Mouse (Mus musculus) neural tube, embryonic 15.5 days (tissue): ENCODE results near the gene Ciapin1. TPM values are rescaled to one million over a fixed set of nuclear protein-coding genes. Genes with fewer than 3 reads are reported as not detected.
"Not testable (repeated sequence)": the region's sequence is repeated elsewhere in the genome, so short reads cannot be mapped to it uniquely, and the experiment has no call there.

Experiments
- ATAC-seq: fragments of 200-750 bp; cut with Nextera tagmentation; 2 replicates; pipeline ENCODE4 v1.8.0; 2017; ENCODE audit warnings: mild to moderate bottlenecking, moderate TSS enrichment, moderate library complexity; ENCODE audit not compliant: low FRiP score
- H3K27ac ChIP-seq: fragments of 300-500 bp; sonication (generic); replicated peaks from 2 replicates; pipeline ENCODE4 v1.5.1; 2015; ENCODE audit warnings: mild to moderate bottlenecking, inconsistent platforms
- H3K27me3 ChIP-seq: fragments of 300-500 bp; sonication (generic); replicated peaks from 2 replicates; pipeline ENCODE4 v1.6.1; 2015; ENCODE audit warnings: inconsistent platforms
- H3K36me3 ChIP-seq: fragments of 300-500 bp; sonication (generic); 2 replicates; pipeline ENCODE4 v1.6.1; 2015; ENCODE audit warnings: inconsistent platforms
- H3K4me1 ChIP-seq: fragments of 300-500 bp; sonication (generic); 2 replicates; pipeline ENCODE4 v1.6.1; 2015; ENCODE audit warnings: inconsistent platforms
- H3K4me2 ChIP-seq: fragments of 300-500 bp; sonication (generic); 2 replicates; pipeline ENCODE4 v1.6.1; 2015; ENCODE audit warnings: inconsistent platforms, mild to moderate bottlenecking, moderate library complexity
- H3K4me3 ChIP-seq: fragments of 300-500 bp; sonication (generic); replicated peaks from 2 replicates; pipeline ENCODE4 v1.5.1; 2015; ENCODE audit warnings: mild to moderate bottlenecking, inconsistent platforms
- H3K9ac ChIP-seq: fragments of 300-500 bp; sonication (generic); replicated peaks from 2 replicates; pipeline ENCODE4 v1.6.1; 2015; ENCODE audit warnings: mild to moderate bottlenecking, inconsistent platforms
- H3K9me3 ChIP-seq: fragments of 300-500 bp; sonication (generic); replicated peaks from 2 replicates; pipeline ENCODE4 v1.6.1; 2016; ENCODE audit warnings: inconsistent platforms
- WGBS: fragments of 180-500 bp; shearing (Covaris S2); methylation state at CpG from one replicate; pipeline ENCODE4 v1.1.7; 2015; ENCODE audit warnings: mixed read lengths; 5-methylcytosine and 5-hydroxymethylcytosine counted together
- polyA plus RNA-seq: library from polyadenylated mRNA; unstranded; fragments of >200 nt; fragmentation: Nextera tagmentation; extraction: Ambion mirVana; gene quantifications from 2 replicates; pipeline ENCODE4 v1.2.1, GENCODE M21; 2015

The Ciapin1 gene
- polyA plus RNA-seq, 1 experiment from 2014 or later, result 195 TPM

GRCm38 (mm10) chr8:94870474-94871107, 32.4 kb upstream of the Ciapin1 start:
- peak overlapping the region; percentile 76 for H3K9ac ChIP-seq
- peak overlapping the region; percentile 87 for H3K4me2 ChIP-seq
- H3K4me1 ChIP-seq, result peaks cover 63% of the 10 kb centered on the region
- peak overlapping the region; percentile 69 for H3K4me3 ChIP-seq
- no peaks in the 10 kb centered on the region for H3K9me3 ChIP-seq
- H3K27ac ChIP-seq, result peak overlapping the region; percentile 86
- WGBS, result 2% methylated on average over 22 of the region's 22 CpGs
- peaks cover 21% of the 10 kb centered on the region for H3K36me3 ChIP-seq
- peaks cover 19% of the 10 kb centered on the region for H3K27me3 ChIP-seq
- ATAC-seq, result peak; percentile 65

DNA sequence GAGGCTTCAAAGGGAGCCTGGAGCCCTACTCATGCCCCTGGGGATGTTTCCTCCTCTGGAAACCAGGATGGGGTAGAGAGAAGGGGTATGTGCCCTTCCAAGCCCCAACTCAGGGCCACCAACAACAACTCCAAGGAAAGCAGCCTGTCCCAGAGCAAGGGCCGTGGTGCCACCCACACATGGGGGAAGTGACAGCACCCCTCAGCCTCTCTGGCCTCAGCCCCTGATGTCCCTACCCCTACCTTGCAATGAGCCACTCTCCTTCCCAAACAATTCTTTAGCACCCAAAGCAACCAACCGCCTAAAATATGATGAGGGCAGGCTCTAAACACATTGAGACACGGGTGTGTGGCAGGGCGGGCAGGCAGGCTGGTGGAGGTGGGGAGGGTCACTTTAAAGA, 31.8 kb upstream of the Ciapin1 start:
- Histone ChIP-seq H3K27ac (peak overlapping the region; percentile 86), H3K27me3 (peaks cover 17% of the 10 kb centered on the region), H3K4me1 (peaks cover 57% of the 10 kb centered on the region), H3K9me3 (no peaks in the 10 kb centered on the region), H3K4me2 (peak overlapping the region; percentile 87), H3K36me3 (peaks cover 27% of the 10 kb centered on the region), H3K9ac (peak overlapping the region; percentile 76), H3K4me3 (peak overlapping the region; percentile 69)
- WGBS, result 18% methylated on average over 4 of the region's 4 CpGs
- 0 out of 2 replicates have a peak, but pooled peaks have one; percentile 0 for ATAC-seq

- peak overlapping the region; percentile 76 for H3K9ac ChIP-seq
- peaks cover 8% of the 10 kb centered on the region for H3K27me3 ChIP-seq
- H3K4me1 ChIP-seq, result peaks cover 48% of the 10 kb centered on the region
- H3K9me3 ChIP-seq, result no peaks in the 10 kb centered on the region
- H3K4me2 ChIP-seq, result peak overlapping the region; percentile 87
- H3K27ac ChIP-seq, result no peak overlapping the region
- peaks cover 35% of the 10 kb centered on the region for H3K36me3 ChIP-seq
- ATAC-seq, result no peak
- peak overlapping the region; percentile 69 for H3K4me3 ChIP-seq
- WGBS, result 59% methylated on average over 7 of the region's 7 CpGs
Observed at GRCm38 (mm10) chr8:94869146-94869545, 31.0 kb upstream of the Ciapin1 start.

DNA sequence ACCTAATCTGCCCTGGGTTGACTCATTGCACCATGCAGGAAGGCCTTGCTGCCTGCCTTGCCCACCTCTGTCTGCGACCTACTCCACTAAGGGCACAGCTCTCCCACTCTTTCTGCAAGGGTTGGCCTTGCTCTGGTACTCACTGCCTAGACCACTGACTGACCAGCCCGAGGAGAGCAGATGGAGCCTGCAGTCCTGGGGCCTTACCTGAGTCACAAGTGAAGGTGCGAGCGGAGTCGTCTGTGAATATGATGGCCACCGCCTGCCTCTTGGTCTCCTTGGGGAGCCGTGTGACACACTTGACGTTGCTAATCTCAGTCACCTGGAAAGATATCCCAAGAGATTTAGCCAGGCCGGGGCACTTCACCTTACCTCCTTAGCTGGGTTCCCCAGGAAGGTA, 28.8 kb upstream of the Ciapin1 start:
- peaks cover 55% of the 10 kb centered on the region for H3K36me3 ChIP-seq
- no peaks in the 10 kb centered on the region for H3K9me3 ChIP-seq
- no peak overlapping the region for H3K4me2 ChIP-seq
- no peaks in the 10 kb centered on the region for H3K27me3 ChIP-seq
- no peak overlapping the region for H3K9ac ChIP-seq
- 89% methylated on average over 9 of the region's 9 CpGs for WGBS
- no peak overlapping the region for H3K4me3 ChIP-seq
- H3K4me1 ChIP-seq, result peaks cover 41% of the 10 kb centered on the region
- ATAC-seq, result no peak
- H3K27ac ChIP-seq, result no peak overlapping the region

DNA sequence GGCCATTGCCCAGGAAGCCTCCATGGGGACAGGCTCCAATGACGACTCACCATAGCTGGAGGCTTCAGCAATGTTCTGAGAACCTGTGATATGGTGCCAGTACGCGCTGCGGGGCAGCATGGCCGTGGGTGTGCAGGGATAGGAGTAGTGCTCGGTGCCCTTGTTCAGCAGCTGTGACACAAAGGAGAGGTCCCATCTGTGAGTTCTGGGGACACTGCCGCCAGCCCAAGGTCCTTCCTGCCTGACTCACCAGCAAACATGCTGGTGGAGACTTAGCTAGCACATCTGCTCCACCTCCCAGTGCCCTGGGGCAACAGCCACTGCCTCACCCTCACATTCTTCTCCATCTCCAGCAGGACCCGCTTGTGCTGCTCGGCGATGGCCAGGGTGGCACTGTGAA, 27.1 kb upstream of the Ciapin1 start:
- H3K36me3 ChIP-seq, result peaks cover 66% of the 10 kb centered on the region
- no peak overlapping the region for H3K4me2 ChIP-seq
- peaks cover 26% of the 10 kb centered on the region for H3K4me1 ChIP-seq
- H3K9ac ChIP-seq, result no peak overlapping the region
- no peaks in the 10 kb centered on the region for H3K9me3 ChIP-seq
- no peak for ATAC-seq
- no peak overlapping the region for H3K27ac ChIP-seq
- WGBS, result 77% methylated on average over 10 of the region's 10 CpGs
- no peak overlapping the region for H3K4me3 ChIP-seq
- no peaks in the 10 kb centered on the region for H3K27me3 ChIP-seq

DNA sequence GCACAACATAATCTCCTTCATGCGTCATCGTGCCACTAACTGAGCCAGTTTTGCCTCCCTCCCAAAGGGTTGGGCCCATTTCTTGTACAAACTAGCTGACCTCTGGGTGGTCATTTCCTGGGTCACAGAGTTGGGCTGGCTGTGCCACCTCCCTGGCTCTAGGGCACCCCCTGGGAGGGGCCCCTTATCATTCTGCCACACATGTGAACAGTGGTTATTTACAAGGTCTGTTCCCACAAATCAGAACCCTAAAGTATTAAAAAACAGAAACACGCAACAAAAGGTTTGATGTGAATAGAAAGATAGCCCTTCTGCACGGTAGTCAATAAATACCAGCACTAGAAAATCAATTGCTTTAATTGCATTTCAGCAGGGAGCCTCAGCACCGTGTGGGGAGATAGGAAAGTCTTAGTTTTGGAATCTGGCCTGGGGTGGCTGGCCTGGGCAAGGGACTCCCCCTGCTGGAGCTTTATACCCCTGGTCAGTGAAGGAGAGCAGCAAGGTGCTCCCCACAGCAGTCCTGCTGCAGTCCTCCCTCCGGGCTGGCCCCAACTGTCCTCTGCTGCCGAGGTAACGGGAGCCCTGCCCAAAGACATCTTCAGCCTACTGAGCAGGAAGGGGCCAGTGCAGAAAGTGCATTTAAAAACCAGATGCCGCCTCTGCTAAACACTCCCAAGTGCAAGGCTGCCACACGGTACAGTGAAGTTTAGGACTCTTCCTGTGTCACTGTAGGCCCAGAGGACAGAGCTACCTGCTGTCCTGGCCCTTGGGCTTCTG, 25.9 kb upstream of the Ciapin1 start:
- Histone ChIP-seq H3K4me2 (no peak overlapping the region), H3K27me3 (no peaks in the 10 kb centered on the region), H3K36me3 (peaks cover 69% of the 10 kb centered on the region), H3K9ac (no peak overlapping the region), H3K4me1 (peaks cover 20% of the 10 kb centered on the region), H3K4me3 (no peak overlapping the region), H3K9me3 (no peaks in the 10 kb centered on the region), H3K27ac (no peak overlapping the region)
- WGBS, result 70% methylated on average over 10 of the region's 10 CpGs
- ATAC-seq, result no peak

GRCm38 (mm10) chr8:94862487-94863220, 24.5 kb upstream of the Ciapin1 start:
- H3K27ac ChIP-seq, result no peak overlapping the region
- peaks cover 68% of the 10 kb centered on the region for H3K36me3 ChIP-seq
- no peak overlapping the region for H3K4me3 ChIP-seq
- H3K9ac ChIP-seq, result no peak overlapping the region
- H3K4me2 ChIP-seq, result no peak overlapping the region
- no peak for ATAC-seq
- WGBS, result 93% methylated on average over 12 of the region's 12 CpGs
- no peaks in the 10 kb centered on the region for H3K27me3 ChIP-seq
- H3K9me3 ChIP-seq, result no peaks in the 10 kb centered on the region
- peaks cover 18% of the 10 kb centered on the region for H3K4me1 ChIP-seq

- 79% methylated on average over 8 of the region's 8 CpGs for WGBS
- H3K36me3 ChIP-seq, result peaks cover 57% of the 10 kb centered on the region
- H3K4me1 ChIP-seq, result peaks cover 18% of the 10 kb centered on the region
Observed at GRCm38 (mm10) chr8:94861352-94861910, 23.3 kb upstream of the Ciapin1 start.

DNA sequence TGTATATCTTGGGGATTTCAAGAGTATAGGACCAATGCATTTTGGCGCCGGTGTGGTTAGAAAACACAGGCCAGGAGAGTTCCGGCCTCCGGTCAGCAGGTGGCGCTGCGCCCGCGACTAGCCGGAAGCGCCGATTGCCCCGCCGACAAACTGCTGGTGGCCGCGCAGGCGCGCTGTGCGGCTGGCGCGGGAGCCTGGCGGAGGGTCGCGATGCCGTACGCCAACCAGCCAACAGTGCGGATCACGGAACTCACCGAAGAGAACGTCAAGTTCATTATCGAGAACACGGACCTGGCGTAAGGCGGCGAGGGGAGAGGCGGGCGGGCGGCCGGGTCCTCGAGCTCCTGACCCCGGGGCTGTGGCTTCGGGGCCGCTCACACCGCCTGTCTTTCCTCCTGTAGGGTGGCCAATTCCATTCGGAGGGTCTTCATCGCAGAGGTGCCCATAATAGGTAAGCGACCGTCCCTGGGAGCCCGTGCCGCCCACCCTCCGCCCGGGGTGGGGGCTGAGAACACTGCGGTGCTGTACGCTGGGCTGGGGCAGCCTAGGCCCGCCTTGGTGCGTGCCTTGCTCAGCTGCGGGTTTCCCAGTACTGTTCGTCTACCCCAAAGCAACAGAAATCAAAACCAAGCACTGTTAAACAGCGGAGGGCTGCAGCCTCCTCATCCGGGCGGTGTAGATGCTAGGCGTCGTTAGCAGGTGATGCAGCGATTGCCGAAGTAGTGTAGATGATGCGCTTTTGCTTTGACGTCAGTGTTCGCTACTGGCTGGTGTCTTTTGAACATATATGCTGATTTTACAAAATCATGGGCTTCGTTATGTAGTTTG, 19.4 kb upstream of the Ciapin1 start, which contains the start of gene Polr2c:
Gene Polr2c (plus strand): TSS at position 105 of the 828 bp plus-strand sequence.
- no peaks in the 10 kb centered on the region for H3K9me3 ChIP-seq
- peak within 1 kb of the TSS; percentile 98 for H3K9ac ChIP-seq
- H3K27ac ChIP-seq, result peak within 1 kb of the TSS; percentile 84
- ATAC-seq, result peak; percentile 80
- WGBS, result under 1% methylated on average over 68 of the region's 68 CpGs
- H3K4me2 ChIP-seq, result peak within 1 kb of the TSS; percentile 71
- H3K4me3 ChIP-seq, result peak within 1 kb of the TSS; percentile 92
- no peaks in the 10 kb centered on the region for H3K27me3 ChIP-seq
- peaks cover 18% of the 10 kb centered on the region for H3K4me1 ChIP-seq
- H3K36me3 ChIP-seq, result peaks cover 40% of the 10 kb centered on the region

More at GRCm38 (mm10) chr8:94861352-94861910, 23.3 kb upstream of the Ciapin1 start:
- no peak for ATAC-seq
- Histone ChIP-seq H3K9me3 (no peaks in the 10 kb centered on the region), H3K27ac (no peak overlapping the region), H3K9ac (no peak overlapping the region), H3K27me3 (no peaks in the 10 kb centered on the region), H3K4me2 (no peak overlapping the region), H3K4me3 (no peak overlapping the region)

GRCm38 (mm10) chr8:94857011-94857345, 18.8 kb upstream of the Ciapin1 start:
- peak; percentile 18; the same call in 1 of the 2 replicates for ATAC-seq
- 33% methylated on average over 5 of the region's 5 CpGs for WGBS

DNA sequence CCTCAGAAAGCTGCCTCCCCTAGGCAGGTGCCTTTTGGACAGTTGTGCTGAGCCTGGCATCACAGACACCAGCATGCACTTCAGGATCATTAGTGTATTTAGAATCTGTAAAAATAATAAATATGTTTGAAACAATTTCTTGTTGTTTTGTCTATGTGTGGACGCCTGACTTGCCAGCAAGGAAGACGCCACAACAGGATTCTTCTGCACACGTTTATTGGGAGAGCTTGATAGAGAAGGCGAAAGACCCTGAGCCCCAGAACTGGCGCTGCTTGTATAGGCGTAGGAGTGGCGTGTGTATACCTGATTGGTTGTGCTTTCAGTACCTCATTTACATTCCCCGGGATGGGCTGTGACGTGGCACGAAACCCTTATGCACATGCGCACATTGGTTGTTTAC, 16.6 kb upstream of the Ciapin1 start:
- not testable (repeated sequence) for H3K9me3 ChIP-seq, H3K9ac ChIP-seq, H3K27ac ChIP-seq, ATAC-seq, H3K27me3 ChIP-seq, H3K4me3 ChIP-seq, H3K4me2 ChIP-seq
- WGBS, result 90% methylated on average over 11 of the region's 11 CpGs
- H3K4me1 ChIP-seq, result peaks cover 18% of the 10 kb centered on the region
- peaks cover 46% of the 10 kb centered on the region for H3K36me3 ChIP-seq

More at GRCm38 (mm10) chr8:94857011-94857345, 18.8 kb upstream of the Ciapin1 start:
- peaks cover 41% of the 10 kb centered on the region for H3K36me3 ChIP-seq
- H3K9ac ChIP-seq, result no peak overlapping the region
- peaks cover 18% of the 10 kb centered on the region for H3K4me1 ChIP-seq
- no peak overlapping the region; the same call in 1 of the 2 replicates for H3K27ac ChIP-seq
- H3K4me2 ChIP-seq, result peak overlapping the region; percentile 31; the same call in 1 of the 2 replicates
- H3K27me3 ChIP-seq, result no peaks in the 10 kb centered on the region
- peak overlapping the region; percentile 92 for H3K4me3 ChIP-seq
- H3K9me3 ChIP-seq, result no peaks in the 10 kb centered on the region
